Mouse (Mus musculus) ES-Bruce4 (cell line): ENCODE data around the gene Xk. TPM values are rescaled to one million over a fixed set of nuclear protein-coding genes. Genes with fewer than 3 reads are reported as not detected.
A peak's percentile ranks its signal among the peaks of the same experiment; 100 is the strongest.

Experiments
- H3K27ac ChIP-seq: 2 replicates; pipeline ENCODE4 v1.5.1; 2012; ENCODE audit warnings: low read length, inconsistent platforms; ENCODE audit not compliant: insufficient read depth
- H3K27me3 ChIP-seq: 2 replicates; pipeline ENCODE4 v1.6.1; 2012; ENCODE audit warnings: mild to moderate bottlenecking, low read length, inconsistent platforms; ENCODE audit not compliant: control insufficient read depth, poor library complexity, insufficient read depth, severe bottlenecking
- H3K36me3 ChIP-seq: 2 replicates; pipeline ENCODE4 v1.6.1; 2012; ENCODE audit warnings: inconsistent platforms, mild to moderate bottlenecking, low read length, moderate library complexity; ENCODE audit not compliant: control insufficient read depth, poor library complexity, insufficient read depth, severe bottlenecking
- H3K4me1 ChIP-seq: one replicate; pipeline ENCODE4 v1.8.1; 2011; ENCODE audit warnings: low read length; ENCODE audit not compliant: control insufficient read depth, insufficient read depth
- H3K4me3 ChIP-seq: 2 replicates; pipeline ENCODE4 v1.5.1; 2011; ENCODE audit warnings: low read depth, mild to moderate bottlenecking, low read length
- H3K9ac ChIP-seq: 2 replicates; pipeline ENCODE4 v1.6.1; 2012; ENCODE audit warnings: low read depth, mild to moderate bottlenecking, inconsistent platforms; ENCODE audit not compliant: poor library complexity, severe bottlenecking
- H3K9me3 ChIP-seq: replicated peaks from 2 replicates; pipeline ENCODE4 v1.6.1; 2012; ENCODE audit warnings: mild to moderate bottlenecking, low read length, inconsistent platforms; ENCODE audit not compliant: control insufficient read depth, poor library complexity, insufficient read depth, severe bottlenecking
- CTCF ChIP-seq: IDR thresholded peaks from one replicate; pipeline ENCODE4 v1.8.1; 2011; ENCODE audit warnings: low read depth, low read length
- EP300 ChIP-seq: IDR thresholded peaks from 2 replicates; pipeline ENCODE4 v1.6.1; 2011; ENCODE audit warnings: low read depth, low read length; ENCODE audit not compliant: insufficient read depth
- POLR2A ChIP-seq: IDR thresholded peaks from one replicate; pipeline ENCODE4 v1.8.1; 2011; ENCODE audit warnings: low read length; ENCODE audit not compliant: insufficient read depth
- polyA plus RNA-seq: library from polyadenylated mRNA; stranded (reverse); fragments of >200 nt; gene quantifications from 2 replicates; pipeline ENCODE4 v1.2.4, GENCODE M21; 2011; ENCODE audit warnings: low read depth; ENCODE audit not compliant: missing spikeins, insufficient read depth, insufficient read length

Gene Xk
- polyA plus RNA-seq, 1 experiment, result 7.4 TPM

DNA sequence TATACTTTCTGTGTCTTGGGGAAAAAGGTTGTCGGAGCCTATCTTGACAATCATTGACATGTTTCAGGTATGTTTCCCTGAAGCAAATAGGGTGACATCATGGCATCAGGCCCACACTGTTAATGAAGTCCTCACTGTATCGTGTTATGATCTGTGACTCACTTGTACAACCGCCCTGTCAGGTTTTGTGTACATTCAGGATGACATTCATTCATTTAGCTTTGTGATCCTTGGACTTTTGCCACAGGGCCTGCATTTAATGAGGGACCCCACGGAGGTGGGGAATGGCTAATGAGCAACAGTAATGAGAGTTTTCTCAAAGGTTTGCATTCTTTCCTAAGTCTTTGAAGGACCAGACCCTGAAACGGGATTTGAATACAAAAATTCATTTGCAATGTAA lies 23.6 kb upstream of the Xk start:
- H3K27me3 ChIP-seq, result no peaks in the 10 kb centered on the region
- no peaks in the 10 kb centered on the region for H3K9me3 ChIP-seq
- H3K4me1 ChIP-seq, result no peaks in the 10 kb centered on the region
- H3K9ac ChIP-seq, result no peak overlapping the region
- no peak overlapping the region for H3K4me3 ChIP-seq
- no peak for TF ChIP-seq POLR2A
- TF ChIP-seq CTCF, result no peak
- no peak for TF ChIP-seq EP300
- no peaks in the 10 kb centered on the region for H3K36me3 ChIP-seq
- H3K27ac ChIP-seq, result no peak overlapping the region

DNA sequence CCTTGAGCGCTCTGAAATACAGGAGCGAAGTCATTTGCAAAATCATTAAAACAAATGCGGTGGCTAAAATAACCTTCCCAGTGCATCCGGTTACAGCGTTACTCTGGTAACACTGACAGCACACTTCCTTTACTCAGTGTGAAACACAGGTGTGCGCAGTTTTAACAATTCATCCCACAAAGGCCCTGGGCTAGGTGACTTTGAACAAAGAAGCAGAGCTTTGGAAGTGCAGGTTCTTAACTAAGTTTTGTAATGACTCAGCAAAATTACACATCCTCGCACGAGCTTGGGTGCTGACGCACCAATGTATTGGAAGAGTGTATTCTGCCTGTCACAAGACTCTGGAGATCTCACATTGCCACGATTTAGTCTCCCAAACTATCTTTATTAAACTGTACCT lies 18.6 kb upstream of the Xk start:
- peak overlapping the region; percentile 36; the same call in 1 of the 2 replicates for H3K27ac ChIP-seq
- no peak overlapping the region for H3K4me3 ChIP-seq
- H3K9me3 ChIP-seq, result no peaks in the 10 kb centered on the region
- no peaks in the 10 kb centered on the region for H3K27me3 ChIP-seq
- TF ChIP-seq POLR2A (no peak), EP300 (no peak), CTCF (no peak)
- no peaks in the 10 kb centered on the region for H3K4me1 ChIP-seq
- H3K36me3 ChIP-seq, result no peaks in the 10 kb centered on the region
- no peak overlapping the region for H3K9ac ChIP-seq

DNA sequence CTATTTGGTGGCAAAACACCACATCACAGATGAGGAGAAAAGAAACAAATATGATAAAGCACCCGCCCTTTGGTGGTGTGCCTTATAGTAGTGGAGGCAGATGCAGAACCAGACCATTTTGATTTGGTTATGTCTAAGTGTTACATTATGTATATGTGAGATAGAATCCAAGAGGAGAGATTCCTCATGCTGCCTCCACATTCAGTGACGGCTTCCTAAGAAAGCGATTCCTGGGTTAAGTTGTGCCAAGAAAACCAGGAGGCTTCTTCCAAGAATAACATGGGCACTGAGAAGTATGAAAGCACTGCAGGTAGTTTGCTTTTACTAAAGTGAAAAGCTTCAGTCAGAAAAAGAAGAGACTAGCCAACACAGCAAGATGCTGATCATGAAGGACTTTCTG lies 17.7 kb upstream of the Xk start:
- Histone ChIP-seq H3K36me3 (no peaks in the 10 kb centered on the region), H3K9ac (no peak overlapping the region), H3K27ac (no peak overlapping the region), H3K9me3 (no peaks in the 10 kb centered on the region), H3K4me1 (no peaks in the 10 kb centered on the region), H3K4me3 (no peak overlapping the region), H3K27me3 (no peaks in the 10 kb centered on the region)
- TF ChIP-seq POLR2A, result no peak
- no peak for TF ChIP-seq EP300
- no peak for TF ChIP-seq CTCF

DNA sequence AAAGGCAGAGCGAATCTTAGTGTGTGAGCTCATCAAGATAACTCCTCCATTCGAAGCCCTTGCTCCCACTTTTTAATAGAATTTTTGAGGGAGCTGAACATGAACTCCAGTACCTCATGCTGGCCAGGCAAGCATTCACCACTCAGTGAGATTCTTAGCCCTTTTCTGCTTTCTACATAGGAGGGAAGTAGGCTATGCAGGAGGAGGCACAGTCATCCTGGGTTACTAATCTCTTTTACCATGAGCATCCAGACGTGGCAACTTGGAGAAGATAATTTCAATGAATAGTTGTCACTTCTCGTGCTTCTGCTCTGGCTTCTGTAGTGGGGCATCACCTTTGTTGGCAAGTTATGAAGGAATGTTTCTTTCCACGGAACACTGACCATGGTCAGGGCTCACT lies 15.8 kb upstream of the Xk start, which contains the start of gene Gm14862:
Gene Gm14862, minus strand, starts transcription at position 134 of the 400 bp plus-strand sequence.
- Histone ChIP-seq H3K9me3 (no peaks in the 10 kb centered on the region), H3K9ac (no peak within 1 kb of the TSS), H3K36me3 (no peaks in the 10 kb centered on the region), H3K4me3 (no peak within 1 kb of the TSS), H3K4me1 (no peaks in the 10 kb centered on the region), H3K27me3 (no peaks in the 10 kb centered on the region), H3K27ac (no peak within 1 kb of the TSS)
- TF ChIP-seq CTCF (no peak), EP300 (no peak), POLR2A (no peak)

DNA sequence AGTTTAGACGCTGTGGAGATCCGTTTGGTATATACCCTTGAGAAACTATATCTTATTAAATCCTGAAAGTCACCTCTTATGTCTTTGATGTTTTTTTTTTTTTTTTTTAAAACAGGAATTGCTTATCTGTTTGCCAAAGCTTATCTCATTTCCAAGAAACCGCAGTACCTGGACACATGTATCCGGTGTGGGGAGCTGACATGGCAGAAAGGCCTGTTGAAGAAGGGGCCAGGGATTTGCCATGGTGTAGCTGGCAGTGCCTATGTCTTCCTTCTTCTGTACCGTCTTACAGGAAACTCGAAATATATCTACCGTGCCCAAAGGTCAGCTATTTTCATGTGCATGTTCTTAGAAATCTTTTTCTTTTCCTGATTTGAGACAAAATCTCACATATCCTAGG lies 14.7 kb upstream of the Xk start:
- Histone ChIP-seq H3K36me3 (no peaks in the 10 kb centered on the region), H3K4me1 (no peaks in the 10 kb centered on the region), H3K9ac (no peak overlapping the region), H3K9me3 (no peaks in the 10 kb centered on the region), H3K27me3 (no peaks in the 10 kb centered on the region), H3K4me3 (no peak overlapping the region), H3K27ac (no peak overlapping the region)
- TF ChIP-seq EP300, result no peak
- no peak for TF ChIP-seq CTCF
- TF ChIP-seq POLR2A, result no peak

DNA sequence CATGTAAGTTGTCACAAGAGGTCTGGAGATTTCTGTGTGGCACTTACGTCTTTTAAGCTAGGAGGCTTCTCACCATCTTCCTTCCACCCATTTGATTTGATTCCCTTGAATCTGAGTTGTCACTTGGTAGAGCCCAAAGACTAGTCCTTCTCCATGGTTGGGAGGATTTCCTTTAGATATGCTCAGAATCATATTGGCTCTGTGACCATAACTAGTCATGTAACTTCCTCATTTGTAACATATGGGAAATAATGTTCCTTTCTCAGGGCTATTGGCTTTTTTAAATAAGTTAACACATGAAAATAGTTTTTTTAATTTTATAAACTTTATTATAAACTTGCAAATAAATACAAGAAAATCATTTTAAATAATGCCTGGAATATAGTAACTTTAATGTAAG lies 13.3 kb upstream of the Xk start:
- TF ChIP-seq CTCF, result no peak
- Histone ChIP-seq H3K4me3 (no peak overlapping the region), H3K9me3 (no peaks in the 10 kb centered on the region), H3K9ac (no peak overlapping the region), H3K36me3 (no peaks in the 10 kb centered on the region), H3K4me1 (no peaks in the 10 kb centered on the region), H3K27me3 (no peaks in the 10 kb centered on the region), H3K27ac (no peak overlapping the region)
